Mouse (Mus musculus) brain, adult 10 weeks (tissue): ENCODE results near the gene Luzp2. TPM values are rescaled to one million over a fixed set of nuclear protein-coding genes. Genes with fewer than 3 reads are reported as not detected.

Experiments used
- polyA plus RNA-seq: library from polyadenylated mRNA; stranded (reverse); fragments of 350-450 nt; fragmentation: Illumina TruSeq; extraction: RNeasy Lipid Tissue Mini Kit (QIAGEN cat#74804); gene quantifications from one replicate; pipeline ENCODE4 v1.2.3, GENCODE M21; 2015; ENCODE audit warnings: low read depth, low replicate concordance

Gene Luzp2
- polyA plus RNA-seq = 127 TPM

GRCm38 (mm10) chr7:54835372-54835851, at the start of gene Luzp2:
TSS of gene Luzp2 (plus strand) at chr7:54835498.

